Mouse (Mus musculus) 416B (cell line): ENCODE measurements around the gene Tmcc3.

ENCODE experiments used
- DNase-seq: peaks from one replicate; pipeline ENCODE4 v3.0.0; 2011; ENCODE audit warnings: low read depth

Gene Tmcc3

DNA sequence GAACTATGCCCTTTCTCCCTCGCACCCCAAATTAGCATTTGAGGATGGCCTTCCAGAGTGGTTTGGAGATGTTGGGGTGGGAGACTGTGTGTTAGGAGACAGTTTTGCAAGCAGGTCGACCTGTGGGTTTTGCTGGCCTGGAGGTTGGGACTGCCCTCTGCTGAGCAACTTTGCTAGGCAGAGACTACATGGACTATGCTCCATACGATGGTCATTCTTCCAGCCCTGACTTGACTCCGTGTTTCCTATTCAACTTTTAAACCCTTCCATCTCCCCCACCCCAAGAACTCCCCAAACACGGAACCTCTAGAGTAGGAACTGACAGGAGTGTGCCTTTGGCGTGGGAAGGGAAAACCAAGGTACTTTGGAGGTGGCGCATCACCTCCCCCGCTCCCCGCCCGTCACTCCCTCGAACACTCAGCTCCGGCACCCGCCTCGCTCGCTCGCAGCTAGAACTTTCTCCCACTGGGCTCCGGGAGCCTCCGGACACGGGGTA is at the start of gene Tmcc3:
Tmcc3 (plus strand) TSS at position 439 of the 496 bp plus-strand sequence.
- no peak for DNase-seq

DNA sequence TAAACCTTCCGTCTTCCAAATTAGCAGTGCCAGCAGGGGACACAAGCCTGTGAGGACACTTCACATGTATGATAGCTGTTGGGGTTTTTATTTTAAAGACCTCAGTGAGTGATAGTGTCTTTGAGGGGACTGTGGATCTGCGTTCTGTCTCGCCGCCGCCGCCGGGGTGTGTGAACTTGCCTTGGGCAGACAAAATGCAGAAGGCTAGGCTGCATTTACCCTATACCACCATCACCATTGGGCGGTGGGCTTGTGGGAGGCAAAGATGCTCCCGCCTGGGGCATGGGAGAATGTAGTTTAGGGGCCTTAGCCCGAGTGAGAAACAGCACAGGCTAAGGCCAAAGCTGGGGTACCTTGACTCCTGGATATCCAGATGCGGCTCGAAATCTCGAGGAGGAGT is 49.1 kb upstream of the Tmcc3 start:
- no peak for DNase-seq

DNA sequence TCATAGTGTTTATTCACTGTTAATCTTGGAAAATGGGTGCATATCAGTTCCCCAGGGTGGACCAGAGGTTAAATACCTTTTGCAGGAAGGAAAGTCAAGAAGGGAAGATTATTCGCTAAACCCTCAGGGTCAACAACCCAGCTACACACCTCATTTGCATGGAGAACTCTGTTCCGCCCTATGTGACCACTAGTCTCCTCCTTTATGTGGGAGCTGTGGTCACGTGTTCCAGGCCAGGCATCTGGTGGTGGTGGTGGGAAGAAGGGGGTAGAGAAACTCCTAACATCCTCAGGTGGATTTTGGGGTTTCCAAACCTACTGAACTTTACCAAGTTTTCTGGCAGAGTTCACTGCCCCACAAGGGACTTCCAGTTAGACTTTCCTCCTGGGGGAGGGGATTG is 48.5 kb upstream of the Tmcc3 start:
- DNase-seq: no peak

DNA sequence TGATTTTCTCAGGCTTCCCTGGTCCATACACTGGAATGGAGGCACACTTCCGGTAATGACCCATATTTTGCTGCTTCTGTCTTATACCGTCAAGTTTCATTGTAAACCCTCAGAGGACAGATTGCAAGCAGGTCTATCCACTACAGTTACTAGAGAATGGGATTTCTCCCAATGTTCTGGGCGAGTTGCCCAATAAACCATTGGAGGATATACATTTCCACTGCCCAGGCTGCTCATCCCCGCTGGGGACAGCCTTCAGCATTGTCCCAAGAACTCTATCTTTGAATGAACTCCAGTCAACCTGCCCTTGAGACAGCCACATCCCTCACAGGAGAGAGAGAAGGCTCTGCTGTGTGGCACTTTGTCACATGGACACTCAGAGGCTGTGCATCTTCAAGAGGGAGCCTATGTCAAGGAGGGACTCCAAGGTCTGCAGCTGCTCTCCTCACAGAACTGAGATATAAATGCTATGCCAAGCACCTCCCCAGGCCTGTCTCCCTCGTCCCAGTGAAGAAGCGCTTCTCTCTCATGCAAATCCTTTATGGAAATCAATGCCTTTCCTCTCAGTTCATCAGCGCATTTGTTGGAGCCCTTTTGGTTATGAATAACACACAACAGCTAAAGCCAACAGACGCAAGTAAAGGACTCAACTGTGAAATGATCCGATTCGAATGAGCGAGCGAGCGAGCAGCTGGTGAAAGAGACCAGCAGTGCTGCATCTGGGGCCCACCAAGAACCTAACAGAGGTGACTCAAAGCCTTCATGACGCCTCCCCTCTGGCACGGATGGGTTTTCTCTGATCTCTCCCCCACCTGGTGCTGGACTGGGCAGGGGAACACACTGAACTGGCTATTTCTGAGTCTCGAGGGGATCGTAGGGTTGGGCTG is 45.9 kb upstream of the Tmcc3 start:
- no peak for DNase-seq

DNA sequence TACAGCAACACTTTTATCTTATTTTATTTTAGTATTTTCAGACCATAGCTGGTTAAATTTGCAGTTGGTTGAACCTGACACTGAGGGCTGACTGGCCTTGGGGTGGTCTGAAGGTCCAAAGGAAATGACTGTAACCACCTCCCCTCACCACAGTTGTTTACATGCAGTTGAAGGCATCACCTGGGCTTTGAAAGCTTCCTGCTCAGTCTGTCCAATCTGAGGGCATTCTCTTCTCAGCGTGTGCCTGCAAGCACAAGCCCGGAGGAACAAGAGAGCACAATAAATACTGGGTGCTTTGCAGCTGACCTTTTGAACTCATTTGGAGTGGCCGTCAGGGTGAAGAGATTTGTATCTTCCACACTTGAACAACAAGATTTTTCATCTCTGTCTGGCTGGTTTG is 36.4 kb upstream of the Tmcc3 start:
- DNase-seq: no peak

DNA sequence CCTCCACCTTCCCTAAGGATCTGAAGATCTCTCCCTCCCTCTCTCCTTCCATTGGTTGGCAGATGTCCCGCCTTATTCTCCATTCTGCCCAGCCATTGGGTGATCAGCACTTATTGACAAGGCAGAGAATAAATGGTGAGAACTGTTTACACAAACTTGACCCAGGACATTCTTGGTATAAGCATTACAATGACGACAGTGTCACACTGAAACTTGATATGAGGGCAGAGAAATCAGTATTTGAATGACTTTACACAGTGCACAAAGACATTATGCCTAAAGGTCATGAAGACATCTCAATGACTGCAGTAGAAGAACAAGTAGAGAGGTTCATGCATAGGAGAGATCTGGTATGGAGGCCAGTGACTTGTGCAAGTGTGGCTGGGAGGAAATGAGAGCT is 35.2 kb upstream of the Tmcc3 start:
- no peak for DNase-seq

DNA sequence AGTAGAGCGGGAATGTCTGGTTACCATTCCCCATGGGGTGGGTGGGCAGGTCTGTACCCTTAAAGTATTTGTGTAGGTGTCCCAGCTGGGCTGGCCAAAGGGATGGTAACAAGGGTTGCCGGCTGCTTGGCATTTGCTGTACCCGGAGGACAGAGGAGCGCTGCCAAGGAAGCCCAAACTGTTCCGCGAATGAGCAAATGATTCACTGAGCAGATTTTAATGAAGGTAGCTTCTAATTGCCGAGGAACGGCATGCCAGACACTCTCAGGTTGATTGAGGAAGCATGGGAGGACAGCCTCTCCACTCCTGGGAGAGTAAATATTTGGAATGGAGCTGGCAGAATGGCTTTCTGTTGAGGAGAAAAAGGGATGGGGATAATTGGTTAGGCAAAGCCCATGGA is 29.6 kb upstream of the Tmcc3 start:
- DNase-seq: no peak

DNA sequence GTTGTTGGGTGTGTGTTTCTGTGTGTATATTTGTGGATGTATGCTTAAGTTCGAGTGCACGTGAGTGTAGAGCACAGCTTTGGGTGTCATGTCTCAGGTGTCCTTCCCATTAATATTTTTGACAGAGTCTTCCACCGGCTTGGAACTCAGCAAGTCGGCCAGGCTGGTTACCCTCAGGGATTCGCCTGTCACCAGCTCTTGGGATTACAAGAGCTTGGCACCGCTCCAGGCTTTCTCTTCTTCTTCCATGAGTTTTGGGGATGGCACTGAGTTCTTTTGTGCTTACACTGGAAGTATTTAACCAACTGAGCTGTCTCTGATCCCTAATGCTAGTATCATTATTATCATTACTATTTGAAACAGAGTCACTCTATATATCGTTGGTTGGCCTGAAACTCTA is 29.0 kb upstream of the Tmcc3 start:
- no peak for DNase-seq

DNA sequence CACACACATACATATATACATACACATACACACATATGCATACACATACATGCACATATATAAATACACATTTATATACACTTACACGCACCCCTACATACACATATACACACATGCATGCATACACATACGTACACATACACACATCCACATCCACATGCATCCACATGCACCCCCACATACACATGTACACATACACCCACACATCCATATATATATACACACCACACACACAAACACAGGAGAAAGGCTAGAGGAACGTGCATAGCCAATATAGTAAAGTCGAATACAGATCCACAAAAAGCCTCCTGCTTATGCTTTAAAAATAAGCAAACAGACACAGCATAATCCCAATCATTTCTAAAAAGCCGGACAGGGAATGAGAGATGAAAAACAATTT is 17.3 kb upstream of the Tmcc3 start:
- DNase-seq: no peak

DNA sequence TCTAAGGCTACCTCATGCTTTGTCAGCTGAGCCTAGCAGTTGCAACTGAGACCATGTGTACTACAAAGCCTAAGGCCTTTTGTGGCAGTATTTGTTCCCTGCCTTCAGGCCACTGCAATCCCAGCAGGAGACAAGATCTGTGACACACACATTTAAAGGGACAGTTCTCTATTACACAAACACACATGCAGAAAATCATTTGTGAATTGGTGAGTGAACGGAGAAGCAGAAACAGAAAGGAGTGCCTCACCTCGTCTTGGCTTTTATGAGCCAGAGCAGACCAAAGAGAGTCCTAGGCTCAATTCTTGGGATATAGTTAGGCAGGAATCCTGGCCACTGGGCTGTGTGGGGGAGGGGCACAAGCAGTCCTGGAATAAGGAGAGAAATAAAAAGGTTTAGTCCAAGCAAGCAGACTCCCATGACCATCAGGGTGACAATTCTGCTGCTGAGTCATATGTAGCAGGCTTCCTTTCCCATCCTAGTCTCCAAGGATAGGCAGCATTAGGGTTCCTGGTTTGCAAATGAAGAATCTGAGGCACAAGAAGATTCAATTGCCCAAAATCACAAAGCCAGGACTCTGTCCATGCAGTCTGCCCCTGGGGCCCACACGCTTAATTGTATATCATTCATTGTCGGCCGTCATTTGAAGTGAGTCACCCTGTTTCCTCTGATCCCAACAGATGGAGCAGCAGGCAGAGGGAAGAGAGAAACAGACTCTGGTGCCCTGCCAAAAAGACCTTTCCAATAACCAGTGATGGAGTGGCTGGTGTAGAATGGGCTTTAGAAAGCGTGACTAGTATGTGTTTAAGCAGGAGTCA is 16.6 kb upstream of the Tmcc3 start:
- no peak for DNase-seq

DNA sequence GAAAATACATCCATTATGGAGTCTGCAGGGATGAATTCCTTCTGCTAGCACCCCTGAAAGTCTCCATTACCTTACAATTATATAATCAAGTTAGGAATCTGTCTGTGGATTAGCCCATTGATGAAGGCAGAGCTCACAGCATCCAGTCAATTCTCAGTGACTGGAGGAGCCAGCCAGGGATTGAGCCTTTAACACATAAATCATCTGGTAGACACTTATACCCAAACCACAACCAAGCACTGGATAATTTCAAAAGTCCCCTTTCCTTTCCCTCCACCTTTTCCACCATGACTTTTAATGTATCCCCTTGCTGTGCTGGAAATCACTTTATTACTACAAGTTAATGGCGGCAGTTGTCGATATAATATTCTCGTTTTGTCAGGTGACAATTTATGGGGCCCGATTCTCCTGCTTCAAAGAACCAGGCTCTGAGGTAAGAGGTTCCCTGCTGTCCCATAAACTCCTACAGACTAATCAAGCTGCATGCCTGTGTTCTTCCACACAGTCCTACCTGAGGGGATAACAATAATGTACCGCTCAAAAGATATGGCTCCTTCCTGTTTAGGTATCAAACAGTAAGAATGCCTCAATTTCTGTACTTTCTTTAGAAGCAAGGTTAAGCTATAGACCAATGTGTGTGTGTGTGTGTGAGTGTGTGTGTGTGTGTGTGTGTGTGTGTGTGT is 15.7 kb upstream of the Tmcc3 start:
- no peak for DNase-seq

DNA sequence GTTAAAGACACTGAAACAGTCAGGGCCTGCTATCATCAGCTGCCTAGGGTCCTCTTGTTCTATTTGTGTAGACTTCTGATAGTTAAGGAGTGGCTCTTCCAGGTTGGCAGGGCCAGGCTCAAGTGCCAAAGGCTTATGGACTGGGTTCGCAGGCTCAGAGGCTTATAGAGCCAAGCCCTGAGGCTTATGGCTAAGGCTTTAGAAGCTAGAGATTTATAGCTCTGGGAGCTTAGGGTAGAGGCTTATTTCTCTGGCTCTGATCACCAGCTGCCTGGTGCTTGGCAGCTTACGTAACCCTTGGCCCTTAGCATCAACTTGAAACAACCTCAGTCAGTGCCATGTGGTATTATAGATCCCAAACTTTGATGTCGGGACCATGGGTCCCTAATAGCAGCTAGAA is 13.3 kb upstream of the Tmcc3 start, which contains the start of gene Gm4792:
Gm4792 (minus strand) TSS at position 233 of the 400 bp plus-strand sequence.
- no peak for DNase-seq

DNA sequence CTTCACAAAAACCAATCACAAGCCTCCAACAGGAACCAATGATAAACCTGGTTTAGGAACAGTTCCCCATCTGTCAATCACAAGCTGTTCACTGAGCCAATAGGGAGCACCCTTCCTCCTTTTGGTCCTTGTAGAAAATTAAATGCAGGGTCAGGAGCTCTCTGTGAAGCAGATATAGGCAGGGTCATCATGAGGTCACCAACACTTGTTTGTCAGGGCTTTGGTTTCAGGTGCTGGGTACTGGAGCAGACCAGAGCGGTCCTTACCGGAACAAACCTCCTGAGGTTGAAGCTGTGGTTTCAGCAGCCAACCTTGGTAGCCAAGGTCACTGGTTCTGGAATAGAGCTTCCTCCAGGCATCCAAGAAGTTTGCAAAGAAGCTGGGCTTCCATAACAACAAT is 12.4 kb upstream of the Tmcc3 start:
- no peak for DNase-seq

DNA sequence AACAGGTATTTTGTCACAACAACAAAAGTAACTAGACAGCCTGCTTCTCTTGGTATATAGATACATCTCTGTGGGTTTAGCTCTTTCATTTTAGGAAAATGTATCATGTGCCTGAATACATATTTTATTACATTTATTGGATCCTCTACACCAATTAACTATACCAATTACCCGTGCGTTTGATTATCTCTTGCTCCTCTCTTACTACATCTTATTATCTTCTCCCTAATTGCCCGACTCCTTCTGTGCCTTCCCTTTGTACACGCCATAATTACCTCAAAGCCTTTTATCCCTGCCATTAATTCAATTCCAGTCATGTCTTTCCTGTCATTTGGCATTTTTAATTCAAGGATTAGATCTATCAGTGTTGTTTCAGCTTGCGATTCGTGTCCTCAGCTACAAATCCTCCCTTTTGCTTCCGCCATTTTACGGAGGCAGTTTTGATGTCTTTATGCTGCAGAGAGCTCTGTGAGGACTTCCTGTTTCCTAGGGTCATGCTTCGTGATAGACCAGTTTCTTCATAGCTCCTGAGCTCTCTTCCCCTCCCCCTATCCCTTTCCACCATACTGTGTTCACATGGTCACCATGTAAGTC is 7.6 kb upstream of the Tmcc3 start:
- DNase-seq: no peak

DNA sequence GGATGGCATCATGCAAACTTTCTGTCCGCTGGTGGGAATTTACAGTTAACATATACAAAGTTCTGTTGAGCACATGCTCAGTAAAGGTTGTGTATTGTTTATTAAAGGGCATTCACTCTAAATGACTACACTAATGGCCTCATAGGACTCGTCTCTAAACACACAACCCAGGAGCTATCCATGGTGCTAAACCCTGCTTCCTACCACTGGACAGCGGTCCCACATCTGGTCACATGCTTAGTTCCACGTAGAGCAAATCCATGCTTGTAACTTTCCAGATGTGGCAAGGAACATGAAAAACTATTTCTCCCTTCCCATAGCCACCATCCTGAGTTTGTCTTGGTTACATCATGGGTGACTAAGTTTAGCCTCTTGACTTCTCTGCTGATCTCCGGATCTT is 6.2 kb upstream of the Tmcc3 start:
- DNase-seq: peak; percentile 26

DNA sequence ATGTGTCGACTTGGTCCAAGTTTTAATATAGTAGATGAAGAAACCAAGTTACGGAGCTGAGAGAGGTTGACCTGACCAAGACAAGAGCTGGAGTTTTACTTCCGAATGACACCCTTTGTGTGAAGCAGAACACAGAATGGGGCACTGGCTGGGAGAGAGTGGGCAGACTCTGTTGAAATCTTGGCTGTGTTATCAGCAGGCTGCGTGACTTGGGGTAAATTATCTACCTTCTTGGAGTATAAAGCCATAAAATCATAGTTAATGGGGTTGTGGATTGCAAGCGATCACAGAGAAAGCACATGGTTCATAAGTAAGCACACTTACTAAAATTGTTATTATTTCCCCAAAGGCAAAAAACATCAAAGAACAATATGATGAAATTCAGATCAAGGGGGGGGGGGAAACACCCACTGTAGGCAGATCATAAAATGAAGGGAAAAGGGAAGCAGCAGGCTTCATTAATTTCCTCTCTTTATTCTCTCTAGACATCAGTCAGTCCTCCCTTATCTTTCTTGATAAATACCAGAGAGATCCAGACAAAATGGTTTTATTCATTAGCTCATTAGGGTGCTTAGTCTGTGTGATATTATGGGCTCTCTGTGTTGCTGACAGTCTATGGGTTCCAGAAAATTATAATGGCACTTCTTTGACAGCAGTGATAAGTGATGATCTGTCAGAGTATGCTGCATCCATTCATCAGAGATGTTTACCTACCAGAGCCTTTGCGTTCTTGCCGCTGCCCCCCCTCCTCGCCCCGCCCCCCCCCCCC is 1.1 kb upstream of the Tmcc3 start:
- no peak for DNase-seq

DNA sequence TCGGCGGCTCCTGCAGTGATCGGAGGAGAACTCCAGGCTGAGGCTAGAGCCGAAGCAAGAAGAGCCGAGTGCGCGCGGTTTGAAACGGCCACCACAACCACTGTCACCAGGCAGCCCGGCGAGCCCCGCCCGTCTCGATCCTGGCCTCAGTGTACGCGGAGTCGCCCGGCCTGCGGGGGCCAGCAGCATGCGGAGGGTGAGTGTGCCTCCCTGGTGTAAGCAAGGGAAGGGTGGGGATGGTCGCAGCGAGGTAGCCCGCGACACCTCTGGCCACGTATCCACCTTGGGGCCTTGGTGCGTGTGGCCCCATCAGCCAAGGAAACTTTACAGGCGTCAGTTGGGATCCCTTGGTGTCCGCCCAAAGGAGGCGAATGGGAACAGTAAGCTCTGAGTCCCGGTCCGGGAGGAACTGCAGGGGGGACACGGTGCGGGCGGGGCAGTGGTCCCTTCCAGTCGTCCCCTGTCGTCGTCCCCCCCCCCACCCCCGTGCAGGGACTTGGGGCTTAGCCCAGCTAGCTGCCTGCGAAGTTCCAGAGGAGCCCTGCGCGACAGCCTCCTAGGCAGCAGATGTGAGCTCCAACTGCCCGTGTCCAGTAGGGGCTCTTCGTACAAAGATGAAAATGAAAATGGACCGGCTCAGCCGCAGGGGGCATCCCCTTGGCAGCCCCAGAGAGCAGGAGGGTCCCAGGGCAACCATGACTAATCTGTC is 412 bp downstream of the Tmcc3 start:
- no peak for DNase-seq

DNA sequence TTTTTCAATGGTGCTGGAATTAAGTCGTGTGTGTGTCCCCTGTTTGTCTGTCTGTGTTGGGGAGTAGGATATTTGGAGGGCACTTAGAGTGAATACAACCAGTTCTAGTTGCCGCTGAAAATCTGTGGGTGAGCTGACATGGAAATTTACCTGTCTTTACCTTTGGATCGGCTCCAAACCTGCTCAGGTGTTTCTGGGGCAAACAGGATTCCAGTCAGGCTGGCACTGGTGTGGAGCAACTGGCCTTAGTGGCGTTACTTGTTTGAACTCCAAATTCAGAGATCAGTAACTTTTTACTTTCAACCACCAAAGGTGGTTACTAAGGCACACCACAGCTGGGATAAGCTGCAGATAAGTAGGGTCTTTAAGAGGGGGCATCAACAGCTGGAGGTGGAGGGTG is 1.4 kb downstream of the Tmcc3 start:
- no peak for DNase-seq

DNA sequence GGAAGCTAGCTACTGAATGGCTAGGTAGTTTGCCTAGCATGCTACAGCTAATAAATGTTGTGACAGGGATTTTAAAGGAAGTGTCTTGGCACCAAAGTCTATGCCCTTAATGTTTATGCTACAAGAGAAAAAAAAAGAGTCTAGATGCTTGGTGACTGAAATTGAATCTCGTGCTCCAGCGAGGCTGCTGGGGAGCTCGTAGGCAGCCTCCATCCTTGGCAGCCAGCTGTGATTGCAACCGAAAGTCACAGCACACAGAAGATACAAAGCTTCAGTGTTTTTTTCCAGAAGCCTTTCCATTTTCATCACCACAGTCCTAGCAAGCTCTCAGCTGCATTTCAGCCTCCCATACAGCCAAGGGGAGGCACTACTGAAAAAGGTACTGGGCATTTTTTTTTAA is 6.8 kb downstream of the Tmcc3 start:
- no peak for DNase-seq

DNA sequence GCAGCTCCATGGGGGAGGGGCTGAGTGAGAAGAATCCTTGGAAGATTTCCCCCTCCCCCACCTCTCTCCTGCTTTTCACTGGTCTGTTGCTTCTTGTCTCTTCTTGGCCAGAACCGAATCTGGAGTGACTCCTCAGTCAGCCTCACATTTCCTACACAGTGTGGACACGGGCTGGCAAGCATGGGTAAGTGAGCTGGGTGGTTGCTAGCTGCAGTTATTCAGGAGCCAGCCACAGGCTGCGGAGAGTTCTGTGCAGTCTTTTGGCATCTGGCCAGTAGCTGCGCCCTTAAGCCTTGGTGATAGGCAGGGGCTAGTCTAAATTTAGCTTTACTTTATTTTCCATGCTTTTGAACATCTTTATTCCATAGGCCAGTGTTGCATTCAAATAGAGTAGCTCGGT is 18.2 kb downstream of the Tmcc3 start:
- no peak for DNase-seq
